Mouse (Mus musculus): Measurements from ENCODE around the gene Olfr1441. TPM values are rescaled to one million over a fixed set of nuclear protein-coding genes. Genes with fewer than 3 reads are reported as not detected.

Gene Olfr1441
- not detected in 2 replicates for polyA plus RNA-seq (2012; rRNA removed)

DNA sequence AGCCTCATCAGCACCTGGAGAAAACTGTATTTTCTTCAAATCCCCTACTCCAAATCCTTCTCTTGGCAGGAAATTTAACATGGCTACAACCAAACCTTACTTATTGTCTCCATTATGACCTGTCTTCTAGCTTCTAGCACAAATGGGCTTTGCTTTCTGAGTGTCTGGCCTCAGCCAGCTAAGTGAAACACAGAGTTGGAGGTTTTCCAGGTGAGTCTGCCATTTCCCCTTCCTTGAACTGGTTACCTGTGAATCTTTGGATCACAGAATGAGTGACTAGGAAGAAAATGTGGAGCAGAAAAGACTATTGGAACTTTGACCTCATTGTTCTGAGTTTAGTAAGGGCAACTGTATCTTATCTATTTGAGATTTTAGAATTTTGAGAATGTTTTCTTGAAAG lies at the start of gene Olfr1441:
Gene Olfr1441, plus strand, starts transcription at position 73 of the 400 bp plus-strand sequence.
- no peak for DNase-seq (ENCODE audit: low read depth)

DNA sequence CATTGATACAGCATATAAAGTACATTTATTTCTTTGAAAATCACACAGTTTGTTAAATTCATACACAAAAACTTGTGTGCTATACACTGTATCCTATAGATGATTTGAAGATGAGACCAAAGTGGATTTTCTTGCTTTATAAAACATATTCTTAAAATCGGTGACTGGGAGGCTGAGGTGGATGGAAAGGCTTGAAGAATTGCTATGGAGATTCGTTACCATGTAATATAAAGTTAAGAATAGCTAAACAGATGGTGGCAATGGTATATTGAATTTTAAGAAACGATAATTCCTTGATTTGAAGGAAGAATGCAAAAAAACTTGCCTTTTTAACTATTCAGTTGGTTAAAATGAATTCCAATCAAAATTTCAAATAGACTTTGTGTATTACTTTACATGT lies 44.2 kb upstream of the Olfr1441 start:
- DNase-seq (ENCODE audit: low read depth), result no peak

DNA sequence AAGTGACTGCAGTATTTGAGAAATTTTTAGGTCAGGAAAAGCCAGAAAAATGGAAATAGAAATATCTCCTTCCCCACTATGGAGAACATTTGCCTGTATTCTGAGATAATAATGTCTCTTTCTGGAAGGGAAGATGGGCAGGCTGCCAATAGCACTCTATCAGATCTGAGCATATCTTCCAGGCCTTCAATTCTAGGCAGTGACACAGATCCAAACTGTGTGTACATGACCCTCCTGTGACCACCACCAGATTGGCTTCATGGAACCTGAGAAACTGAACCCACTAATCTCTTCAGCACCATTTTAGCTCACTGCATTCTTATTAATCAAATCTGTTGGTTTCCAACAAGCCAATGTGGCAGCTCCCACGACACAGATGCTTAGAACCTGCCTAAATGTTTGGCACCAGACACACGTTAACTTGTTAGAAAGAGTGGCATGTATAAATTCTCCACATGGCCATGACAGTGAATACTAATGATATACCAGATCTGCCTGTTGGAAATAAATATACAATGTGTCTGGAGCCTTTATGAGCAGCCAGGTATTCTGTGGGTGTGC lies 42.7 kb upstream of the Olfr1441 start:
- DNase-seq (ENCODE audit: low read depth), result no peak

- DNase-seq (ENCODE audit: low read depth), result no peak
Observed at GRCm38 (mm10) chr19:12386979-12387378, 30.3 kb upstream of the Olfr1441 start, which contains the start of gene Olfr1440. Gene Olfr1440, plus strand, starts transcription at chr19:12387279.

GRCm38 (mm10) chr19:12413737-12414136 lies 3.5 kb upstream of the Olfr1441 start:
- no peak for DNase-seq (ENCODE audit: low read depth)

DNA sequence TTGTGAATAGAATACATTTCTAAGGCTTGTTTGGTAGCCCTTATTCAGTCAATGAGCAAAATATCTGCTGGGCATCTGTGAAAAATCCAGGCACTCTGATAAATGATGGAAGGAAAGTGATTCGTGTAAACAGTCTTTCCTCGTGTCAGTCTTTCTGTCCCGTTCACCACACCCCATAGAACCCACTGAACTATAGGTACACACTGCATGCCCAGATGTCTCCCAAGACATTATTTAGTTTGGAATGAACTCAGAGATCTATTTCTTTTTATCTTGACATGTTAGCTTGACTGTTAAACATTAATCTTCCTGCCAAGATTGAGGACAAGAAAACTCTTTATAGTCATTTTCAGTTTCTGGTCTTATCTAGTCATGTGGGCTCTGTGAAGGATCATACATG lies 1.1 kb downstream of the Olfr1441 start:
- DNase-seq (ENCODE audit: low read depth), result no peak

DNA sequence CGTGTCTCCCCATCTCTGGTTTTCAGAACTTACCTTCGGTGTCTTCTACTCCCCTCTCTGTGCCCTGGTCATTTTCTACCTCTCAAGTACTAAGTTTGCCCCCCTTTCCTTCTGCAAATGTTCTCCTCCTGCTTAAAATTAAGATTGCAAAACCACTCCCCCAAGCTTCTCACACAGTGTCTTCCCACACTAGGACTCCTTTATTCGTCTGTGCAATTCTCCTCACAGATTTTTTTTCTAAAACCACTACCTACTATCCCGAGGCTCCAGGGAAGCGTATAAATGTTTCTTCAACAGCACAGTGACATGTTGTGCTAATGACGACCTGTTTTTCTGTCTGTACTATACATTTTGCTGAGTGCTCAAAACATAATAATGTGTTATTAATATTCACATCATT lies 3.3 kb downstream of the Olfr1441 start:
- DNase-seq (ENCODE audit: low read depth), result no peak

DNA sequence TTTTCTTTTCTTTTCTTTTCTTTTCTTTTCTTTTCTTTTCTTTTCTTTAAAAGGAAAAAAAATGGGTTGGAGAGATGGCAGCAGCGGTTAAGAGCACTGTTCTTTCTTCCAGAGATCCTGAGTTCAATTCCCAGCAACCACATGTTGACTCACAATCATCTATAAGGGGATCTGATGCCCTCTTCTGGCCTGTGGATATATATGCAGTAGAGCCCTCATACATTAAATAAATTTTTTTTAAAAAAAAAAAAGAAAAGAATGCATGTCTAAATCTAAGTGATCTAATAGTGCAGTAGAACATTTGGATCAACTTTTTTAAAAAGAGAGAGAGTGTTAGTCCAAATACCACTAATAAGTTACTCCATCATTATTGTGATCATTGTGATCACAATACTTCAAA lies 4.4 kb downstream of the Olfr1441 start:
- no peak for DNase-seq (ENCODE audit: low read depth)

GRCm38 (mm10) chr19:12427101-12427500 lies 9.9 kb downstream of the Olfr1441 start:
- no peak for DNase-seq (ENCODE audit: low read depth)

DNA sequence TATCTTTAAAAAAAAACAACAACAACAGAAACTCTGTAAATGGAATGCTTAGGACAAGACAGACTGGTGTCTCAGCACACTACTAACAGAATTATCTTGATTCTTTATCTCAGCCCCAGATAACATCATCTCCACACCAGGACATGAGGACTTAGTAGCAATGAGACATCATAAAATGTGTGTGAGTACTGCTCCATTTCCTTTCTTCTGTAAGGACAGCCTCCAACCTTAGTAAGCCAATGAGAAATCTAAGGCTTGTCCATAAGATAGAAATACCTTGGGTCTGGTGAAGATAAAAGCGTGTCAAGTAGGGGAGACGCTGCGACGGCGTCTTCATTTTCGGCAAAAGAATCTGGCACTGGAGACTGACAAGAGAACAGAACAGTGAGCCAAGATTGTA lies 10.4 kb downstream of the Olfr1441 start, which contains the start of gene Pfpl:
Gene Pfpl, plus strand, starts transcription at position 301 of the 400 bp plus-strand sequence.
- no peak for DNase-seq (ENCODE audit: low read depth)

GRCm38 (mm10) chr19:12433033-12433432 lies 15.8 kb downstream of the Olfr1441 start:
- DNase-seq (ENCODE audit: low read depth), result no peak

DNA sequence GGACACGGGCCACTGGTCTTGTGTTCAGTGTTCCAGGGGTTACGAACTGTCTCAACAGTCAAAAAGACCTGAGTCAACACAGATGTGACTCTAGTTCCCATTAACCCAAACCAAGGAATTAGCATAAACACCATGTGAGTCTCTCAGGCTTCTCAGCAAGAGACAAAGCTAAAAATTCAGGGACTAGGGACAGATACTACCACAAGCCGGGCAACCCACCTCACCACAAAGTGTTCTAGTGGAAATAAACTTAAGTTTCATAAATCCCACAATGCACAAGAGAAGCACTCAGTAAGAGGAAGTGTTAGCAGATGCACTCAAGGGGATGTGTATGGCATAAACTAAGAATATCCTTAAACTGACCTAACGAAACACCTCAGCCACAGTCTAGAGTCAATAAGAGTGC lies 17.8 kb downstream of the Olfr1441 start:
- no peak for DNase-seq (ENCODE audit: low read depth)

DNA sequence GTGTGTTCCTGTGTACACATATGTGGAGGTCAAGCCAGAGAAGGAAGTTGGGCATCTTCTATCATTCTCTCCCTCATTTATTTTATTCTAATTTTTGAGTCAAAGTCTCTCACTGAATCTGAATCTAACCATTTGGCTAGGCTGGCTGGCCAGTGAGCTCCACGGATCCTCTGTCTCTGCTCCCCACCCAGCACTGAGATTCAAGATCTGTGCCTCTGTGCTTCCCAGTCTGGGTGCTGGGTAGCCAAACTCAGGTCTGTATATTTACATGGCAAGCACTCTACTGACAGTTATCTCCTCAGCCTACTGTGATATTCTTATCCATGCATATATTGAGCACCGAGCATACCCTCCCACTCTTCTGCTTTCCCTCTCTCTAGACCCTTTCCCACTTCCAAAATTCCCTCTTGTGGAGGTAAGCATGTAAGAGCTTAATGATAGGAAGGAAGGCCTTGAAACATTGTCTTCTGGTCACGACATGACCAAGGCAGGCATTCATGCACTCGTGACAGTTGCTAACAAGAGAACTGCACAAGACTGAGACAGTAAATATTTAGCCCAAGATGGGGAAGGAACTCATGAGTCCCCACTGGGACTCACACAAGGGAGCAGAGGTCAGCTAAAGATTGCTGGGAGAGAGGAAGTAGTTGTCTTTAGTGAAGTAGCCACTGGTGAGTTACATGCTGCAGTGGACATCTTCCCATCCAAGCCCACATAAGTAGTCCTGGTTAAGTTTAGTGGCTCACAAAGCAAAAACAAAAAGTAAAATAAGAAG lies 18.7 kb downstream of the Olfr1441 start:
- DNase-seq (ENCODE audit: low read depth), result no peak

DNA sequence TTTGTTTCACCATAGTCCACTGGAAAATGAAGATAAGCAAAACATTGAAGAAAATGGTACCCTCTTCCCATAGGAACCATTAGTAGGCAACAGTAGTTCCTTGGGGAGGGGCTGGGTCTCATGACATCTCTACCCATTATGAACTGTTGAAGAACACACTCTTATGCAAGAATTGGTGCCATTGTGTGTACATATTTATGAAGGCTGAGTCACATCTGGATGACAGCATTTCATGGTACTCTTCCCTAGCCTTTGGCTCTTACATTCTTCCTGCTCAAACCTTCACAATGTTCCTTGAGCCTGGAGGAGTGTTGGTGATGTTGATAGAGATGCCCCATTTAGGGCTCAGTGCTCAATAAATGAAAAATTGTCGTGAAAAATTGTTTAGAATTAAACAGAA lies 22.3 kb downstream of the Olfr1441 start:
- no peak for DNase-seq (ENCODE audit: low read depth)

- no peak for DNase-seq (ENCODE audit: low read depth)
Observed at GRCm38 (mm10) chr19:12440103-12440725, 23.0 kb downstream of the Olfr1441 start.

DNA sequence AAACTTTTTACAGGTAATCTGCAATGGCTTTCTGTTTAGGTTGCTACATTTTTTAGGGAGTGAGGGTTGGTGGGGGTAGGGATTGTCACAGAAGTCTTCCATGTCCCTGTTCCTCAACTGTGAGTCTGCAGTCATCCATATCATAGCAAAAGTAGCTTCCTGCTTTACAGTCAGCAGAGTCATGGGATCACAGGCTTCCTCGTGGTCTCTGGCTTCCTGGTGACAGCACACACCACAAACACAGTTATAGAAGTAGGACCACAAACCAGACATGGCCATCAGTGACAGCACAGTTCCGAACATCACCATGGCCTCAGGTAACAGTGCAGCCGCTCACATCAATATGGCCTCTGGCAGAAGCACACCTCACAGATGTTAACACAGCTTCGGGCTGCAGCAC lies 25.3 kb downstream of the Olfr1441 start:
- no peak for DNase-seq (ENCODE audit: low read depth)

- DNase-seq (ENCODE audit: low read depth), result peak; percentile 60
Observed at GRCm38 (mm10) chr19:12445014-12445413, 27.8 kb downstream of the Olfr1441 start.

DNA sequence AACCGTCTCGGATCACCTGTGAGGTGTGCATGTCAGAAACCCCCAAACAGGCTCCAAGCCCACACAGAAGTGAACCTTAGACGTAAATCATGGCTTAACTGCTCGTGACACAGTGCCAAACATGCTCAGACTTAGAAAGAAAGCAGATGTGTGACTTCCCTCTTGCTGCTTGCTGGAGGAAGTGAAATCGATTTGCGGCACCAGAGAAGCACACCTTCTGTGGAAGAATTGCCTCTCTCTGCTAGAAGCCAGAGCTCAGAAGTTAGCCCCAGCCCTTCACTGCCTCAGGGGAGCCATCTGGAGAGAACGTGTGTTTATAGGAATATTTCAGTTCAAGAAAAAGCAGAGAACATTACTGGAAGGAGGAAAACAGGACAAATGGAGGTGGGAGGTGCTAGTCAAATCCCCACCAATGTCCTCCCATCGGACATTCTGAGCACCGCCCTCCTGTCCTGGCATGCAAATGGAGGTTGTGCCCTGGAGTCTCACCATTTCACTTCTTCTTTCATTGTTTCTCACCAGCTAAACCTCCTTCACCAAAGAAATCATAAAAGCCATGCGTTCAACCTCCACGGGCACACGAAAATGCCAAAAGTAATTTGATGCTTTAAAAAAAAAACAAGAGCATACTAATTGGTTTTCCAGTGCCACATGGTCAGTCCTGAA lies 40.3 kb downstream of the Olfr1441 start:
- no peak for DNase-seq (ENCODE audit: low read depth)

GRCm38 (mm10) chr19:12459516-12459915 lies 42.3 kb downstream of the Olfr1441 start:
- DNase-seq (ENCODE audit: low read depth), result no peak

DNA sequence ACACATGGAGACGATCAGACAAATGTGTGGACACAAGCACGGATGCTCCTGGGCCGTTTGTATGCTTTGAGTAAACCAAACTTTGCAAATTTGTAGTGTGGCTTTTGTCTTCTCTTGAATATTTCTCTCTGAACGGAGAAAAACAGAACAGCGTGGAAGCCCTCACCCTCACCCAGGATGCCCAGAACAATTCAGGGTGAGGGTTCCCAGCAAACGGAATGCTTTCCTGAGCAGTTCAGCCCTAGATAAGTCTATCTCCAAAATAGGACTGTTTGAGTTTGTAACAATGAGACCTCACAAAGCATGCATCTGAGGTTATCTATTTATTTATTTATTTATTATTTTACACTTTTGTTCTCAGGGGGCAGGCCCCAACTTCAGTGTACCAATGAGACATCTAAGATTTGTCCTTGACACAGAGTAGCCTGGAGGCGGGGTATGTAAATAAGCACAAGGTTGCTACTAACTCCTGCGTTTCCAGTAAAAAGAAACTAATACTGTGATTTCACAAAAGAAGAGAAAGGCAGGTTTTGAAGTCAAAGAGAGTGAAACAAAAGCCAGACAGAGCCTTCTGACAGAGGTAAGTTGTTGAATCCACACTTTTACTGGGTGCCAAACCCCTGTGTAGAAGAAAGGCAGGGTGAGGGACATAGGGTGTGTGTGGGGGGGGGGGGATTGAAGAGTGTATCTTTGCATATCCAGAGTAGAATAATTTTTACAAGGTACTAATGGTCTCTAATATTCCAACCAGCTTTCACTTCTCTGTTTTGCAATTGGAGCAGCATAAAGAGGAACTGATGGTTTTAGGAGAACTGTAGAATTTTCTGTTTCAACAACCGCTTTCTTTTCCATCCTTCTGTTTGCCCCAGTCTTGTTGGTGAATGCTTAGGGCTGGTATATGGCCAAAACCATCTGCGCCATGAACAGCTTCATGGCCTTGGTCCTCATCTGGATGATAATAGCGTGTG lies 43.3 kb downstream of the Olfr1441 start, which contains the start of gene Mpeg1:
Gene Mpeg1, plus strand, starts transcription at position 498 of the 968 bp plus-strand sequence.
- DNase-seq (ENCODE audit: low read depth), result no peak

All from gonadal fat pad, adult 2 months (tissue).